Comparison of ENCODE assay signal across 36 mouse cellular contexts in the genomic region with DNA sequence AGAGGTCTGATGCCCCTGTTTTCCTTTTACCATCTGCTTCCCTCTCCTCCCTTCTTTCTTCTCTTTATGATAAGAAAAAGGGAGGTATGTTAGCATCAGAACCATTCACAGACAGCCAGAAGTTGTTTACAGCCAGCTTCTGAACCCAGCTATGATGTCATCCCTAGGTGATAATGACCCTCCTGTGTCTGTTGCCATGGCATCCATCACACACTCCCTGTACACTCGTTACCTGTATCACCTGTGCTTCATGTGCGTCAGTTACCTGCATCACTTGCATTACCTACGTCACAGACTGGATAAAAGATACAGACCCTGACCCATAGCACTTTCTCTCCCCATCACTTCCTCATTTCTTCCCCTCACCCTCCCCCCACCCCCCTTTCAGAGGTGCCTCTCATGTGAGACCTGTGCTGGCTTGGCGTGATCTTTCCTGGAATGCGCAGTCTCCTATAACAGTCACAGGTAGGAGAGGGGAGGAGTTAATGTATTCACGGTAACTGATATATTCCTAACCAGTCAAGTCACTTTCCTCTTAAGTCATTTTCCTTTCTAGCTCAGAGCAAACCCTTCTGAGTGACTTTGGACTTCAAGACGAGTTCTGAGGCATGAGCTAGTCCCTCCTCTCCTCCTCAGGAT. TPM values are rescaled to one million over a fixed set of nuclear protein-coding genes. Genes with fewer than 3 reads are reported as not detected.
DNase-seq lines count a peak whose midpoint lies in the region; ATAC-seq and TF ChIP-seq lines count a peak whose summit lies in the region.
"Had no signal": no experiment of that assay in that cellular context is flagged by ENCODE, and none has a peak within 500 bp of the region (broad histone marks: within the 10 kb centered on the region; RNA-seq: fewer than 3 reads in every experiment).

No protein-coding gene starts in this region.

- no peak overlapping the region for H3K4me3 ChIP-seq in hindbrain, embryonic 16.5 days (ENCODE audit: low read length)
- H3K4me3 ChIP-seq in hindbrain, embryonic 10.5 days = no peak overlapping the region
- H3K4me3 ChIP-seq in midbrain, postnatal 0 days (ENCODE audit: low read depth, low read length) = no peak overlapping the region
- H3K4me3 ChIP-seq in midbrain, embryonic 15.5 days = no peak overlapping the region
- H3K4me3 ChIP-seq: embryonic facial prominence, embryonic 12.5 days; erythroblast, embryonic 14.5 days; heart, embryonic 10.5 days; heart, embryonic 15.5 days; hindbrain, embryonic 13.5 days; liver, embryonic 12.5 days; midbrain, embryonic 10.5 days; stomach, embryonic 15.5 days had no signal

- 77% methylated on average over 7 of the region's 7 CpGs for WGBS in hindbrain, embryonic 16.5 days
- WGBS in hindbrain, embryonic 10.5 days = 78% methylated on average over 7 of the region's 7 CpGs
- WGBS in midbrain, postnatal 0 days = 75% methylated on average over 7 of the region's 7 CpGs
- 78% methylated on average over 7 of the region's 7 CpGs for WGBS in midbrain, embryonic 15.5 days

- no peaks in the 10 kb centered on the region for H3K36me3 ChIP-seq in hindbrain, embryonic 16.5 days (ENCODE audit: control insufficient read depth, insufficient read depth, low read length)
- H3K36me3 ChIP-seq in hindbrain, embryonic 10.5 days = no peaks in the 10 kb centered on the region
- H3K36me3 ChIP-seq in midbrain, postnatal 0 days (ENCODE audit: insufficient read depth, low read length) = no peaks in the 10 kb centered on the region
- no peaks in the 10 kb centered on the region for H3K36me3 ChIP-seq in midbrain, embryonic 15.5 days (replicated peaks)
- H3K36me3 ChIP-seq: embryonic facial prominence, embryonic 12.5 days; heart, embryonic 10.5 days; heart, embryonic 15.5 days; hindbrain, embryonic 13.5 days; liver, embryonic 12.5 days; midbrain, embryonic 10.5 days; stomach, embryonic 15.5 days had no signal

- no peak overlapping the region for H3K9ac ChIP-seq in hindbrain, embryonic 16.5 days (ENCODE audit: low read depth, low read length)
- H3K9ac ChIP-seq in midbrain, postnatal 0 days (replicated peaks; ENCODE audit: low read length, poor library complexity, severe bottlenecking) = no peak overlapping the region
- H3K9ac ChIP-seq in midbrain, embryonic 15.5 days = no peak overlapping the region
- H3K9ac ChIP-seq: embryonic facial prominence, embryonic 12.5 days; forebrain, postnatal 0 days; heart, embryonic 15.5 days; hindbrain, embryonic 13.5 days; liver, embryonic 12.5 days; liver, postnatal 0 days; stomach, embryonic 15.5 days had no signal

- no peaks in the 10 kb centered on the region for H3K9me3 ChIP-seq in hindbrain, embryonic 16.5 days (ENCODE audit: control insufficient read depth, low read length)
- no peaks in the 10 kb centered on the region for H3K9me3 ChIP-seq in hindbrain, embryonic 10.5 days
- no peaks in the 10 kb centered on the region for H3K9me3 ChIP-seq in midbrain, postnatal 0 days (ENCODE audit: low read length)
- no peaks in the 10 kb centered on the region for H3K9me3 ChIP-seq in midbrain, embryonic 15.5 days
- H3K9me3 ChIP-seq: embryonic facial prominence, embryonic 12.5 days; heart, embryonic 10.5 days; heart, embryonic 15.5 days; hindbrain, embryonic 13.5 days; liver, embryonic 12.5 days; midbrain, embryonic 10.5 days; stomach, embryonic 15.5 days had no signal

- no peak overlapping the region for H3K4me2 ChIP-seq in hindbrain, embryonic 16.5 days (ENCODE audit: low read length)
- H3K4me2 ChIP-seq in midbrain, postnatal 0 days (ENCODE audit: low read depth, low read length, poor library complexity, severe bottlenecking) = no peak overlapping the region
- H3K4me2 ChIP-seq in midbrain, embryonic 15.5 days = no peak overlapping the region
- H3K4me2 ChIP-seq: embryonic facial prominence, embryonic 12.5 days; heart, embryonic 15.5 days; hindbrain, embryonic 13.5 days; liver, embryonic 12.5 days; stomach, embryonic 15.5 days had no signal

- no peak overlapping the region for H3K27ac ChIP-seq in hindbrain, embryonic 16.5 days (ENCODE audit: low read depth, low read length)
- no peak overlapping the region for H3K27ac ChIP-seq in hindbrain, embryonic 10.5 days
- no peak overlapping the region for H3K27ac ChIP-seq in midbrain, postnatal 0 days (ENCODE audit: low read depth, low read length)
- no peak overlapping the region for H3K27ac ChIP-seq in midbrain, embryonic 15.5 days
- H3K27ac ChIP-seq: embryonic facial prominence, embryonic 12.5 days; heart, embryonic 10.5 days; heart, embryonic 15.5 days; hindbrain, embryonic 13.5 days; kidney, postnatal 0 days; liver, embryonic 12.5 days; midbrain, embryonic 10.5 days; stomach, embryonic 15.5 days had no signal

- H3K4me1 ChIP-seq in hindbrain, embryonic 16.5 days (ENCODE audit: control insufficient read depth, insufficient read depth, low read depth, low read length) = no peaks in the 10 kb centered on the region
- H3K4me1 ChIP-seq in hindbrain, embryonic 10.5 days (replicated peaks) = no peaks in the 10 kb centered on the region
- H3K4me1 ChIP-seq in midbrain, postnatal 0 days (ENCODE audit: insufficient read depth, low read length) = no peaks in the 10 kb centered on the region
- H3K4me1 ChIP-seq in midbrain, embryonic 15.5 days = peaks cover 8% of the 10 kb centered on the region; the same call in 1 of the 2 replicates
- H3K4me1 ChIP-seq: embryonic facial prominence, embryonic 12.5 days; heart, embryonic 10.5 days; liver, embryonic 12.5 days; midbrain, embryonic 10.5 days; stomach, embryonic 15.5 days had no signal

- DNase-seq in hindbrain, embryonic 10.5 days (ENCODE audit: low spot score) = no peak
- DNase-seq in midbrain, postnatal 0 days (ENCODE audit: low spot score) = no peak
- no peak for DNase-seq in kidney, postnatal 4 days
- DNase-seq in adrenal gland, postnatal 25 days = no peak
- DNase-seq: adrenal gland, postnatal 36 days; cerebellum, adult 2 months; cerebellum, postnatal 14 days; forebrain, postnatal 0 days; kidney, adult 8-10 months; layer of hippocampus, postnatal 36 days; left cerebral cortex, postnatal 4 days; liver, postnatal 0 days; lung, postnatal 4 days; thymus, adult 2 months; thymus, postnatal 36 days had no signal

- no peaks in the 10 kb centered on the region for H3K27me3 ChIP-seq in hindbrain, embryonic 16.5 days (replicated peaks; ENCODE audit: control insufficient read depth, insufficient read depth, low read length)
- H3K27me3 ChIP-seq in hindbrain, embryonic 10.5 days (ENCODE audit: insufficient read depth, poor library complexity, severe bottlenecking) = no peaks in the 10 kb centered on the region
- H3K27me3 ChIP-seq in midbrain, postnatal 0 days (ENCODE audit: insufficient read depth, low read length) = no peaks in the 10 kb centered on the region
- no peaks in the 10 kb centered on the region for H3K27me3 ChIP-seq in midbrain, embryonic 15.5 days (replicated peaks)
- H3K27me3 ChIP-seq: embryonic facial prominence, embryonic 12.5 days; heart, embryonic 15.5 days; hindbrain, embryonic 13.5 days; liver, embryonic 12.5 days; stomach, embryonic 15.5 days had no signal

- ATAC-seq in hindbrain, embryonic 16.5 days = 0 out of 2 replicates have a peak, but pooled peaks have one; percentile 26
- ATAC-seq in midbrain, postnatal 0 days (ENCODE audit: low FRiP score) = 0 out of 2 replicates have a peak, but pooled peaks have one; percentile 31
- no peak for ATAC-seq in midbrain, embryonic 15.5 days (replicated peaks)
- peak; percentile 35; the same call in 1 of the 2 replicates for ATAC-seq in granulocyte monocyte progenitor cell, adult 5-6 weeks (replicated peaks; ENCODE audit: poor library complexity, severe bottlenecking)
- ATAC-seq: forebrain, postnatal 0 days; inflammation-experienced regulatory T-cells, adult 6 months; liver, embryonic 12.5 days; liver, postnatal 0 days had no signal

- TF ChIP-seq CTCF in midbrain, postnatal 0 days (IDR thresholded peaks at IDR 0.05) = no peak

RNA-seq across cellular contexts. Expression of a gene that starts 27.9 kb away (rescaled TPM):
- polyA plus RNA-seq in hindbrain, embryonic 16.5 days (2015; fragmentation: Nextera tagmentation; extraction: Ambion mirVana) = not detected in 2 replicates
- not detected in 2 replicates for polyA plus RNA-seq in hindbrain, embryonic 10.5 days (2016; fragmentation: Nextera tagmentation; extraction: Ambion mirVana)
- total RNA-seq in midbrain, postnatal 0 days (2014; rRNA removed) = not detected in 2 replicates
- polyA plus RNA-seq in midbrain, postnatal 0 days (2015; fragmentation: Nextera tagmentation; extraction: Ambion mirVana) = not detected in 2 replicates
- not detected in 2 replicates for polyA plus RNA-seq in midbrain, embryonic 15.5 days (2015; fragmentation: Nextera tagmentation; extraction: Ambion mirVana)
- not detected in 2 replicates for total RNA-seq in granulocyte monocyte progenitor cell, adult 5-6 weeks (2014; fragmentation: Nextera tagmentation)
- not detected in 2 replicates for total RNA-seq in granulocyte monocyte progenitor cell, adult 5-6 weeks (2017)
- 1.9 TPM in 1 of 2 replicates, not detected in the other for total RNA-seq in adrenal gland, postnatal 25 days (2021)
- total RNA-seq: adrenal gland, postnatal 36 days; forebrain, postnatal 0 days; gastrocnemius, postnatal 4 days; layer of hippocampus, postnatal 36 days; left cerebral cortex, postnatal 4 days; monocyte, adult 5-6 weeks had no signal
- polyA plus RNA-seq: brain, embryonic 14.5 days; cerebellum, adult 2 months; embryonic facial prominence, embryonic 12.5 days; erythroblast, embryonic 14.5 days; forebrain, embryonic 11.5 days; forebrain, postnatal 0 days; heart, embryonic 10.5 days; hindbrain, embryonic 13.5 days; inflammation-experienced regulatory T-cells, adult 6 months; kidney, postnatal 0 days; large intestine, adult 2 months; limb, embryonic 14.5 days; liver, embryonic 12.5 days; liver, postnatal 0 days; lung, embryonic 16.5 days; midbrain, embryonic 10.5 days; neural tube, embryonic 14.5 days; stomach, embryonic 15.5 days; thymus, adult 2 months had no signal
